Mouse (Mus musculus) limb, embryonic 14.5 days (tissue): ENCODE results near the gene Tmco4. TPM values are rescaled to one million over a fixed set of nuclear protein-coding genes. Genes with fewer than 3 reads are reported as not detected.
A peak's percentile ranks its signal among the peaks of the same experiment; 100 is the strongest.

Experiments
- ATAC-seq: fragments of 200-750 bp; cut with Nextera tagmentation; 2 replicates; pipeline ENCODE4 v1.8.0; 2017; ENCODE audit warnings: low read depth, moderate number of reproducible peaks, moderate TSS enrichment; ENCODE audit not compliant: low FRiP score
- DNase-seq: peaks from one replicate; pipeline ENCODE4 v3.0.0-alpha.2; 2015; ENCODE audit warnings: low spot score
- H3K27ac ChIP-seq: fragments of 300-500 bp; sonication (generic); replicated peaks from 2 replicates; pipeline ENCODE4 v1.5.1; 2014; ENCODE audit warnings: low read depth, mild to moderate bottlenecking, low read length, moderate library complexity, mixed read lengths
- H3K27me3 ChIP-seq: fragments of 300-500 bp; sonication (generic); 2 replicates; pipeline ENCODE4 v1.6.1; 2014; ENCODE audit warnings: low read length, mixed read lengths; ENCODE audit not compliant: control insufficient read depth, insufficient read depth
- H3K36me3 ChIP-seq: fragments of 300-500 bp; sonication (generic); 2 replicates; pipeline ENCODE4 v1.6.1; 2014; ENCODE audit warnings: mild to moderate bottlenecking, low read length, moderate library complexity, mixed read lengths; ENCODE audit not compliant: control insufficient read depth, insufficient read depth
- H3K4me1 ChIP-seq: fragments of 300-500 bp; sonication (generic); 2 replicates; pipeline ENCODE4 v1.6.1; 2014; ENCODE audit warnings: antibody characterized with exemption, low read length, mixed read lengths; ENCODE audit not compliant: control insufficient read depth, insufficient read depth
- H3K4me2 ChIP-seq: fragments of 300-500 bp; sonication (generic); replicated peaks from 2 replicates; pipeline ENCODE4 v1.6.1; 2014; ENCODE audit warnings: low read depth, mild to moderate bottlenecking, low read length, moderate library complexity; ENCODE audit not compliant: severe bottlenecking
- H3K4me3 ChIP-seq: fragments of 300-500 bp; sonication (generic); replicated peaks from 2 replicates; pipeline ENCODE4 v1.5.1; 2014; ENCODE audit warnings: low read length
- H3K9ac ChIP-seq: fragments of 300-500 bp; sonication (generic); 2 replicates; pipeline ENCODE4 v1.6.1; 2014; ENCODE audit warnings: mild to moderate bottlenecking, low read depth, low read length, moderate library complexity; ENCODE audit not compliant: severe bottlenecking
- H3K9me3 ChIP-seq: fragments of 300-500 bp; sonication (generic); 2 replicates; pipeline ENCODE4 v1.6.1; 2016; ENCODE audit warnings: low read length; ENCODE audit not compliant: control insufficient read depth
- POLR2A ChIP-seq: fragments of 200-500 bp; IDR thresholded peaks from 2 replicates; pipeline ENCODE4 v1.8.0; 2012; ENCODE audit warnings: inconsistent platforms, mild to moderate bottlenecking, moderate library complexity, borderline replicate concordance; ENCODE audit not compliant: insufficient read depth, insufficient read length; ENCODE audit errors: extremely low read depth
- WGBS: fragments of 180-500 bp; shearing (Covaris S2); extraction: QIAGEN DNeasy Blood & Tissue Kit; methylation state at CpG from one replicate; pipeline ENCODE4 v1.1.7; 2014; 5-methylcytosine and 5-hydroxymethylcytosine counted together
- polyA plus RNA-seq, 2 experiments: library from polyadenylated mRNA; depleted of rRNA in 1 of 2; stranded (reverse) in 1 of 2; unstranded in 1 of 2; fragments of >200 nt; fragmentation: Nextera tagmentation in 1 of 2; extraction: Ambion mirVana in 1 of 2; gene quantifications; 2 replicates each; pipeline versions ENCODE4 v1.2.1 to v1.2.3; 2012 to 2014

Gene Tmco4
- 4.2 and 4.8 TPM in 2 replicates for polyA plus RNA-seq (2012; rRNA removed)
- polyA plus RNA-seq (2014; fragmentation: Nextera tagmentation; extraction: Ambion mirVana): 4.7 and 4.8 TPM in 2 replicates

DNA sequence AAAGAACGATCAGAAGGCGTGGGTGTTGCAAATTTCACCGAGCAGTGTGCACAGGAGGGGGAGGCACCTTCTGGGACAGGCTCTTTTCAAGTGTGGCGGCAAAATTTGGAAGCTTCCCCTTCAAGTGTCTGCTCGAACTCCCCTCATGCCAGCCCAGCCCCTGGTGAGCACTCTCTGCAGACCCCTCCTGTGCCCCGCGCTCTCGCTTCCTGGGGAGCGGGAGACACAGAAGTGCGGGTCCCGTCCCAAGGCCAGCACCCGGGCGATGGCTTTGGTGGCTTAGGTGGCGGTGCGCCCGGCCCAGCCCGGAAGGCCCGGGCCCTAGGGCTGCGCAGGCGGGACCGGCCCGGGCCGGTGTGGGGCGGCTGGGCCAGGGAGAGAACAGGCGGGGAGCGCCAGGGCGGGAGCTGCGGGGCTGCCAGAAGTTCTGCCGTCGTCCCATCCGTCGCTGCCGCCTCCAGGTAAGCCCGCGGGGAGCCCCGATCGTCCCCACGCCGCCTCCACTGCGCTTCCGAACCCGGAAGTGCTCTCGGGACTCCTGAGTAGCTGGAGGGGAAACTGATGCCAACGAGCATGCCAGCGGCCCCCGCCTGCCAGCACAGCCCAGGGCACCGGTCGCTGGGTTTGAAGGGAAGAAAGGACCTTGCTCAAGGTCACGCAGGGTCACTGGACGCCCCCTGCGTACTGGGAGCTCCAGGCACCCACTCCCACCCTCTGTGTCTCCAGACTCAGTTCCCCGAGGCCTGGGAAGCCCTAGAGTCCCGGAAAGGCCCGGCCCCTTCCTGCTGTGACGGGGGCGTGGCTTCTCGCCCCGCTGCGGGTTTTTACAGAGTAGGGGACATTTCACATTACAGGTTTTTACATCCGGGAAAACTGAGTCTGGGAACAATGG is at the start of gene Tmco4:
Gene Tmco4 (plus strand): TSS at position 62 of the 892 bp plus-strand sequence.
- DNase-seq (peak; percentile 60), ATAC-seq (peak; percentile 69; the same call in 1 of the 2 replicates)
- Histone ChIP-seq H3K36me3 (no peaks in the 10 kb centered on the region), H3K27ac (peak within 1 kb of the TSS; percentile 63), H3K27me3 (no peaks in the 10 kb centered on the region), H3K9me3 (no peaks in the 10 kb centered on the region), H3K9ac (peak within 1 kb of the TSS; percentile 86), H3K4me1 (peaks cover 5% of the 10 kb centered on the region), H3K4me3 (peak within 1 kb of the TSS; percentile 57), H3K4me2 (peak within 1 kb of the TSS; percentile 97)
- no peak for TF ChIP-seq POLR2A
- WGBS: 1% methylated on average over 41 of the region's 60 CpGs

DNA sequence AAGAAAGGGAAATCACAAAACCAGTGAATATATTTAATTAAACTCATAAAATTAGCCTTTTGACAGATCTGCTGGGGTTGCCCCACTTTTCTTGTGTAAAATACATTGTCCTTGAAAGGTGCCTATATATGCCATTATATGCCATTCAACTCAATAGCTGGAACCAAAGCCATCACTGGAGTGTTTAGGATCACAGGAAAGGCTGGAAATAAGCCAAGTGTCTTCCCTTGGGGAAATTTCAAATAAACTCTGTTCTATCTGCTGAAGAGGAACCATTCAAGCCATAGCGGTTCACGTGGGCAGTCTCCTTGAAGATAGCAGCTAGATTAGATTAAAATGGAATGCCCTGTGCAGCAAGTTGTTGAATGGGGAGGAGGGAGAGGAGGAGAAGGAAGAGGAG is 47.1 kb upstream of the Tmco4 start:
- Histone ChIP-seq H3K9ac (no peak overlapping the region), H3K36me3 (no peaks in the 10 kb centered on the region), H3K27ac (no peak overlapping the region), H3K4me3 (no peak overlapping the region), H3K27me3 (no peaks in the 10 kb centered on the region), H3K9me3 (no peaks in the 10 kb centered on the region), H3K4me1 (no peaks in the 10 kb centered on the region; the same call in 1 of the 2 replicates), H3K4me2 (no peak overlapping the region)
- no peak for ATAC-seq
- DNase-seq: no peak
- no peak for TF ChIP-seq POLR2A
- WGBS: 62% methylated on average over 2 of the region's 2 CpGs

DNA sequence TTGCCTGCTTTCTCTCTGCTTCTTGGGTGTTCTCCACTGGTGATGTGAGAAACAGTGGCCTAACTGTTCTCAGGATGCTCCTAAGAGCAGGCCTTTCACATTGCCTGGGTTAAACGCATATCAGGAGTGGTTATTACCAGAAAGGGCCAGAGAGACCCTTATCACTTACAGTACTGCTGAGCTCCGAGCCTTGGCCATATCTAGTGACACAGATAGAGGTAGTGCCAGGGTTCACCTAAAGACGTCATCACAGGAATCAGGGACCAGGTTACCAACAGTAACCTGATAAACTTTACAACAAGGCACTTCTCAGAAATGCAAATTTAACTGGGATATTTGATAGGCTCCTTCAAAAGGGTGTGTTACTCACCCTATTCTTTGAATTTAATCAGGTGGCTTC is 38.8 kb upstream of the Tmco4 start:
- WGBS: 67% methylated on average over 3 of the region's 3 CpGs
- ATAC-seq: no peak

DNA sequence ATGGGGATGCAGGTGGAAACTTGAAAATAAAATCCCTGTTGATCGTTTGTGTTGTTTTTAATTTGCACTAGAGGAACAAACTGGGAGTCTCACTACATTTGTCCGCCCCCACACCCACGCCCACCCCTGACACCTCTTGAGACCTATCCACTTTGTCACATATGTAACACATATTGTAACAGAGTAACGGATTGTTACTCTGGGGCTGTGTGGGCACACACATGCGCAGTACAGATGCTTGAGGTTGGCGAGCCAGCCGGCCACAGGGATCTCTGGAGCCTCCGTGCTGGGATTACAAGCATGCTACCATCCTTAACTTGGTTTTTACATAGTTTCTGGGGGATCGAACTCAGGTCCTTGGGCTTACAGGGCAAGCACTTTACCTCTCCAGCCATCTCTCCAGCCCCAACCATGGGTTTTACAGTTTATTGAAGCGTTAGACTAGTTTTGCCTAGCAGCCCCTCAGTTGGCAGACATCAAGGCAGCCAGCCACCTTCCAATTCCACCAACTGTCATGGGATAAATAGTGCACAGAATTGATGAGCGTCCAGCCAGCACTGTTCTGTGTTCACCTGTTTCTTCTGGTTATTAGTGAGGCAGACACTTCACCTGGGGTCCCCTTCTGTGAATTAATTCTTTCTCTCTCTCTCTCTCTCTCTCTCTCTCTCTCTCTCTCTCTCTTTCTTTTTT is 38.1 kb upstream of the Tmco4 start:
- Histone ChIP-seq H3K4me1 (no peaks in the 10 kb centered on the region), H3K4me2 (no peak overlapping the region), H3K27ac (no peak overlapping the region), H3K9ac (no peak overlapping the region), H3K4me3 (no peak overlapping the region), H3K9me3 (no peaks in the 10 kb centered on the region), H3K36me3 (no peaks in the 10 kb centered on the region), H3K27me3 (no peaks in the 10 kb centered on the region)
- DNase-seq (no peak), ATAC-seq (no peak)
- 75% methylated on average over 11 of the region's 11 CpGs for WGBS
- no peak for TF ChIP-seq POLR2A

More for the DNA sequence above, 38.8 kb upstream of the Tmco4 start:
- TF ChIP-seq POLR2A: no peak
- H3K27ac ChIP-seq: no peak overlapping the region
- H3K4me1 ChIP-seq: no peaks in the 10 kb centered on the region
- H3K4me3 ChIP-seq: no peak overlapping the region
- no peak for DNase-seq
- H3K27me3 ChIP-seq: no peaks in the 10 kb centered on the region
- H3K36me3 ChIP-seq: no peaks in the 10 kb centered on the region
- H3K9me3 ChIP-seq: no peaks in the 10 kb centered on the region
- H3K9ac ChIP-seq: no peak overlapping the region
- H3K4me2 ChIP-seq: no peak overlapping the region

DNA sequence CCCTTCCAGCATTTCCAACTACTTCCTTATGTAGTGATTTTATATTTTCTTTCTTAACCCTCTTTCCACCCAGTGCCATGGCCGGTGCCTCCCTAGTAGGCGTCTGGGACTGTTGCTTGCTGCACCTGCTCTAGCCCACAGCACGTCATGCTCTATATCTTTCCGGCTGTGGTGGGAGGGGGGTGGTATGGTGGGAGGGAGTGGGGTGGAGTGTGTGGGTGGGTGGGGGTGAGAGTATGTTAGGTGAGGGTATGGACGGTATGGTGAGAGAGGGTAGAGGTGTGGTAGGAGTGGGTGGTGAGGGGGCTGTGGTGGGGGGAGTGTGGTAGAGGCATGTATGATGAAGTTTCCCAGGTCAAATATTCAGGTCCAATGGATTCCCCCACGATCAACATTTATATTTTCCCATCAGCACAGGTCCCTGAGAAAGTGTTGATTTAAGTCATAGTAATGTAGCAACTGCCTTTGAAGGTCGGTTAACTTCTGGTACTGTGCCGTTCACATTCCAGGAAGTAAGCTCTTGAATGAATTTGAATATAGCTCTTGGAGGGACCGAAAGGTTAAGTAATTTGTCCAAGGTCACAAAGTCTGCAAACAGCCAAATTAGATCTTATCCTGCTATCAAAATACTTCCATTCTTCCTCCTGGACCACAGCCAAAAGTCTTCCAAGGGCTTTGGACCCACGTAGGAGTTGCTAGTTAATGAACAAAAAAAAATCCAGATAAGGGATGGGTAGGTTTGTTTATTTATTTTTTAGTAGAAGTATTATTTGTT is 34.0 kb upstream of the Tmco4 start:
- no peak for ATAC-seq
- no peak overlapping the region for H3K9ac ChIP-seq
- WGBS: 70% methylated on average over 10 of the region's 10 CpGs
- H3K9me3 ChIP-seq: no peaks in the 10 kb centered on the region
- H3K36me3 ChIP-seq: no peaks in the 10 kb centered on the region
- DNase-seq: no peak
- peaks cover 12% of the 10 kb centered on the region for H3K4me1 ChIP-seq
- H3K27me3 ChIP-seq: no peaks in the 10 kb centered on the region
- no peak overlapping the region for H3K27ac ChIP-seq
- no peak overlapping the region for H3K4me2 ChIP-seq
- no peak overlapping the region for H3K4me3 ChIP-seq
- no peak for TF ChIP-seq POLR2A
